Mouse (Mus musculus) stomach, postnatal 0 days (tissue): ENCODE data around the gene Klri1. TPM values are rescaled to one million over a fixed set of nuclear protein-coding genes. Genes with fewer than 3 reads are reported as not detected.
"Not testable (repeated sequence)": the region's sequence is repeated elsewhere in the genome, so short reads cannot be mapped to it uniquely, and the experiment has no call there.

Experiments used
- ATAC-seq: fragments of 200-750 bp; cut with Nextera tagmentation; 2 replicates; pipeline ENCODE4 v1.8.0; 2017; ENCODE audit not compliant: low FRiP score, low TSS enrichment
- DNase-seq: peaks from one replicate; pipeline ENCODE4 v3.0.0-alpha.2; 2016; ENCODE audit warnings: low spot score
- H3K27ac ChIP-seq: fragments of 300-500 bp; sonication (generic); replicated peaks from 2 replicates; pipeline ENCODE4 v1.5.1; 2014; ENCODE audit warnings: mild to moderate bottlenecking, control low read depth
- H3K27me3 ChIP-seq: fragments of 300-500 bp; sonication (generic); 2 replicates; pipeline ENCODE4 v1.6.1; 2014; ENCODE audit warnings: low read length; ENCODE audit not compliant: control insufficient read depth, insufficient read depth
- H3K36me3 ChIP-seq: fragments of 300-500 bp; sonication (generic); 2 replicates; pipeline ENCODE4 v1.6.1; 2014; ENCODE audit warnings: low read length, mixed read lengths; ENCODE audit not compliant: control insufficient read depth, insufficient read depth
- H3K4me1 ChIP-seq: fragments of 300-500 bp; sonication (generic); replicated peaks from 2 replicates; pipeline ENCODE4 v1.6.1; 2014; ENCODE audit warnings: antibody characterized with exemption; ENCODE audit not compliant: control insufficient read depth, insufficient read depth
- H3K4me2 ChIP-seq: fragments of 300-500 bp; sonication (generic); replicated peaks from 2 replicates; pipeline ENCODE4 v1.6.1; 2014; ENCODE audit warnings: low read depth, mild to moderate bottlenecking, control low read depth, moderate library complexity
- H3K4me3 ChIP-seq: fragments of 300-500 bp; sonication (generic); 2 replicates; pipeline ENCODE4 v1.5.1; 2014; ENCODE audit warnings: low read depth, low read length, control low read depth
- H3K9ac ChIP-seq: fragments of 300-500 bp; sonication (generic); 2 replicates; pipeline ENCODE4 v1.6.1; 2014; ENCODE audit warnings: mild to moderate bottlenecking, low read length, control low read depth, mixed read lengths
- H3K9me3 ChIP-seq: fragments of 300-500 bp; sonication (generic); 2 replicates; pipeline ENCODE4 v1.6.1; 2016; ENCODE audit warnings: low read length; ENCODE audit not compliant: control insufficient read depth
- CTCF ChIP-seq: IDR thresholded peaks from 2 replicates; pipeline ENCODE4 v1.5.1; 2016; ENCODE audit warnings: antibody characterized with exemption, low read depth, mild to moderate bottlenecking, moderate library complexity
- EP300 ChIP-seq: optimal IDR thresholded peaks from 2 replicates; pipeline ENCODE3; 2016; ENCODE audit warnings: antibody characterized with exemption
- WGBS: fragments of 180-500 bp; shearing (Covaris S2); extraction: QIAGEN DNeasy Blood & Tissue Kit; methylation state at CpG from one replicate; pipeline ENCODE4 v1.1.7; 2014; 5-methylcytosine and 5-hydroxymethylcytosine counted together
- polyA plus RNA-seq: library from polyadenylated mRNA; unstranded; fragments of >200 nt; fragmentation: Nextera tagmentation; extraction: Ambion mirVana; gene quantifications from 2 replicates; pipeline ENCODE4 v1.2.1, GENCODE M21; 2015

The Klri1 gene
- polyA plus RNA-seq, 1 experiment from 2014 or later = not detected

GRCm38 (mm10) chr6:129727237-129727636 is 10.3 kb upstream of the Klri1 start:
- WGBS = 85% methylated on average over 1 of the region's 1 CpGs
- no peaks in the 10 kb centered on the region for H3K36me3 ChIP-seq
- H3K9ac ChIP-seq = no peak overlapping the region
- H3K27ac ChIP-seq = no peak overlapping the region
- no peaks in the 10 kb centered on the region for H3K27me3 ChIP-seq
- no peak overlapping the region for H3K4me3 ChIP-seq
- TF ChIP-seq EP300 (no peak), CTCF (no peak)
- no peak overlapping the region for H3K4me2 ChIP-seq
- H3K4me1 ChIP-seq = no peaks in the 10 kb centered on the region
- ATAC-seq = no peak
- DNase-seq = no peak
- H3K9me3 ChIP-seq = no peaks in the 10 kb centered on the region

GRCm38 (mm10) chr6:129721390-129721789 is 4.5 kb upstream of the Klri1 start:
- no peaks in the 10 kb centered on the region for H3K9me3 ChIP-seq
- ATAC-seq (no peak), DNase-seq (no peak)
- H3K4me1 ChIP-seq = no peaks in the 10 kb centered on the region
- 62% methylated on average over 1 of the region's 1 CpGs for whole genome bisulfite sequencing
- no peak overlapping the region for H3K9ac ChIP-seq
- H3K27ac ChIP-seq = no peak overlapping the region
- no peak overlapping the region for H3K4me3 ChIP-seq
- no peak for TF ChIP-seq CTCF
- TF ChIP-seq EP300 = no peak
- H3K4me2 ChIP-seq = no peak overlapping the region
- H3K27me3 ChIP-seq = no peaks in the 10 kb centered on the region
- no peaks in the 10 kb centered on the region for H3K36me3 ChIP-seq

GRCm38 (mm10) chr6:129720487-129720886 is 3.6 kb upstream of the Klri1 start:
- no peak for TF ChIP-seq EP300
- TF ChIP-seq CTCF = no peak
- Histone ChIP-seq H3K27ac (no peak overlapping the region), H3K9me3 (no peaks in the 10 kb centered on the region), H3K4me2 (no peak overlapping the region), H3K9ac (no peak overlapping the region), H3K4me1 (no peaks in the 10 kb centered on the region), H3K27me3 (no peaks in the 10 kb centered on the region), H3K36me3 (no peaks in the 10 kb centered on the region), H3K4me3 (no peak overlapping the region)
- ATAC-seq (no peak), DNase-seq (no peak)
- 29% methylated on average over 3 of the region's 3 CpGs for WGBS

GRCm38 (mm10) chr6:129713566-129713965 is 3.4 kb downstream of the Klri1 start:
- Histone ChIP-seq H3K36me3 (no peaks in the 10 kb centered on the region), H3K27me3 (no peaks in the 10 kb centered on the region), H3K4me2 (no peak overlapping the region), H3K9ac (no peak overlapping the region), H3K4me3 (no peak overlapping the region), H3K9me3 (no peaks in the 10 kb centered on the region), H3K4me1 (no peaks in the 10 kb centered on the region), H3K27ac (no peak overlapping the region)
- DNase-seq (no peak), ATAC-seq (no peak)
- no peak for TF ChIP-seq EP300
- TF ChIP-seq CTCF = no peak
- WGBS = 24% methylated on average over 1 of the region's 1 CpGs

GRCm38 (mm10) chr6:129691436-129691835 is 25.5 kb downstream of the Klri1 start:
- not testable (repeated sequence) for DNase-seq, H3K36me3 ChIP-seq, ATAC-seq

GRCm38 (mm10) chr6:129680379-129680778 is 36.6 kb downstream of the Klri1 start:
- no peak overlapping the region for H3K4me2 ChIP-seq
- ATAC-seq = peak; percentile 89
- no peak overlapping the region for H3K9ac ChIP-seq
- no peaks in the 10 kb centered on the region for H3K36me3 ChIP-seq
- H3K4me3 ChIP-seq = no peak overlapping the region
- TF ChIP-seq CTCF (no peak), EP300 (no peak)
- DNase-seq = peak; percentile 55
- H3K9me3 ChIP-seq = no peaks in the 10 kb centered on the region
- H3K27me3 ChIP-seq = no peaks in the 10 kb centered on the region
- no peak overlapping the region for H3K27ac ChIP-seq
- H3K4me1 ChIP-seq = no peaks in the 10 kb centered on the region
- 63% methylated on average over 1 of the region's 1 CpGs for WGBS

More at GRCm38 (mm10) chr6:129691436-129691835, 25.5 kb downstream of the Klri1 start:
- not testable (repeated sequence) for H3K4me1 ChIP-seq, H3K9ac ChIP-seq, H3K27me3 ChIP-seq, H3K4me3 ChIP-seq, H3K9me3 ChIP-seq, H3K4me2 ChIP-seq, H3K27ac ChIP-seq
- 71% methylated on average over 10 of the region's 10 CpGs for WGBS
